Mouse (Mus musculus) lung, embryonic 16.5 days (tissue): ENCODE results near the gene Gpc6. TPM values are rescaled to one million over a fixed set of nuclear protein-coding genes. Genes with fewer than 3 reads are reported as not detected.

Experiments used
- ATAC-seq: fragments of 200-750 bp; cut with Nextera tagmentation; 2 replicates; pipeline ENCODE4 v1.8.0; 2017; ENCODE audit warnings: low read depth, mild to moderate bottlenecking, moderate library complexity
- H3K27ac ChIP-seq: fragments of 300-500 bp; sonication (generic); 2 replicates; pipeline ENCODE4 v1.5.1; 2014; ENCODE audit warnings: mild to moderate bottlenecking, control low read depth, low read length
- H3K27me3 ChIP-seq: fragments of 300-500 bp; sonication (generic); 2 replicates; pipeline ENCODE4 v1.6.1; 2014; ENCODE audit warnings: low read depth, low read length, mixed read lengths; ENCODE audit not compliant: control insufficient read depth, insufficient read depth
- H3K36me3 ChIP-seq: fragments of 300-500 bp; sonication (generic); 2 replicates; pipeline ENCODE4 v1.6.1; 2014; ENCODE audit warnings: low read length; ENCODE audit not compliant: control insufficient read depth, insufficient read depth
- H3K4me1 ChIP-seq: fragments of 300-500 bp; sonication (generic); replicated peaks from 2 replicates; pipeline ENCODE4 v1.6.1; 2014; ENCODE audit warnings: low read length, mixed read lengths; ENCODE audit not compliant: control insufficient read depth, insufficient read depth
- H3K4me2 ChIP-seq: fragments of 300-500 bp; sonication (generic); 2 replicates; pipeline ENCODE4 v1.6.1; 2014; ENCODE audit warnings: low read depth, low read length, control low read depth
- H3K4me3 ChIP-seq: fragments of 300-500 bp; sonication (generic); 2 replicates; pipeline ENCODE4 v1.5.1; 2014; ENCODE audit warnings: mild to moderate bottlenecking, low read length, control low read depth
- H3K9ac ChIP-seq: fragments of 300-500 bp; sonication (generic); 2 replicates; pipeline ENCODE4 v1.6.1; 2014; ENCODE audit warnings: low read length, control low read depth
- H3K9me3 ChIP-seq: fragments of 300-500 bp; sonication (generic); 2 replicates; pipeline ENCODE4 v1.6.1; 2016; ENCODE audit warnings: low read length; ENCODE audit not compliant: control insufficient read depth
- WGBS: fragments of 180-500 bp; shearing (Covaris S2); extraction: QIAGEN DNeasy Blood & Tissue Kit; methylation state at CpG from one replicate; pipeline ENCODE4 v1.1.7; 2014; 5-methylcytosine and 5-hydroxymethylcytosine counted together
- polyA plus RNA-seq: library from polyadenylated mRNA; unstranded; fragments of >200 nt; fragmentation: Nextera tagmentation; extraction: Ambion mirVana; gene quantifications from 2 replicates; pipeline ENCODE4 v1.2.1, GENCODE M21; 2015

The Gpc6 gene
- polyA plus RNA-seq, 1 experiment from 2014 or later: 26.1 TPM

- no peak overlapping the region for H3K9ac ChIP-seq
- H3K36me3 ChIP-seq: no peaks in the 10 kb centered on the region
- H3K4me1 ChIP-seq: no peaks in the 10 kb centered on the region
- no peak overlapping the region for H3K4me3 ChIP-seq
- H3K4me2 ChIP-seq: no peak overlapping the region
- WGBS: 83% methylated on average over 2 of the region's 2 CpGs
- no peaks in the 10 kb centered on the region for H3K9me3 ChIP-seq
- ATAC-seq: no peak
- H3K27me3 ChIP-seq: no peaks in the 10 kb centered on the region
- no peak overlapping the region for H3K27ac ChIP-seq
Observed at GRCm38 (mm10) chr14:117061527-117061926, 136.4 kb downstream of the Gpc6 start.

GRCm38 (mm10) chr14:117068179-117068578 lies 143.1 kb downstream of the Gpc6 start:
- H3K9ac ChIP-seq: no peak overlapping the region
- H3K9me3 ChIP-seq: no peaks in the 10 kb centered on the region
- H3K27ac ChIP-seq: no peak overlapping the region
- no peak overlapping the region for H3K4me3 ChIP-seq
- no peaks in the 10 kb centered on the region for H3K27me3 ChIP-seq
- no peak for ATAC-seq
- no peak overlapping the region for H3K4me2 ChIP-seq
- 76% methylated on average over 5 of the region's 5 CpGs for WGBS
- H3K4me1 ChIP-seq: no peaks in the 10 kb centered on the region; the same call in 1 of the 2 replicates
- H3K36me3 ChIP-seq: no peaks in the 10 kb centered on the region

GRCm38 (mm10) chr14:117070470-117071085 lies 145.5 kb downstream of the Gpc6 start:
- H3K9ac ChIP-seq: no peak overlapping the region
- no peaks in the 10 kb centered on the region for H3K36me3 ChIP-seq
- H3K27me3 ChIP-seq: no peaks in the 10 kb centered on the region
- no peak; the same call in 1 of the 2 replicates for ATAC-seq
- H3K4me3 ChIP-seq: no peak overlapping the region
- no peak overlapping the region for H3K4me2 ChIP-seq
- H3K4me1 ChIP-seq: no peaks in the 10 kb centered on the region; the same call in 1 of the 2 replicates
- WGBS: 62% methylated on average over 4 of the region's 4 CpGs
- no peaks in the 10 kb centered on the region for H3K9me3 ChIP-seq
- H3K27ac ChIP-seq: no peak overlapping the region

- 72% methylated on average over 4 of the region's 4 CpGs for WGBS
- no peaks in the 10 kb centered on the region for H3K9me3 ChIP-seq
- no peak overlapping the region for H3K4me3 ChIP-seq
- H3K36me3 ChIP-seq: no peaks in the 10 kb centered on the region
- H3K27me3 ChIP-seq: no peaks in the 10 kb centered on the region
- H3K4me2 ChIP-seq: no peak overlapping the region
- H3K27ac ChIP-seq: no peak overlapping the region
- H3K4me1 ChIP-seq: no peaks in the 10 kb centered on the region
- no peak overlapping the region for H3K9ac ChIP-seq
- no peak for ATAC-seq
Observed at GRCm38 (mm10) chr14:117093586-117093985, 168.5 kb downstream of the Gpc6 start.

DNA sequence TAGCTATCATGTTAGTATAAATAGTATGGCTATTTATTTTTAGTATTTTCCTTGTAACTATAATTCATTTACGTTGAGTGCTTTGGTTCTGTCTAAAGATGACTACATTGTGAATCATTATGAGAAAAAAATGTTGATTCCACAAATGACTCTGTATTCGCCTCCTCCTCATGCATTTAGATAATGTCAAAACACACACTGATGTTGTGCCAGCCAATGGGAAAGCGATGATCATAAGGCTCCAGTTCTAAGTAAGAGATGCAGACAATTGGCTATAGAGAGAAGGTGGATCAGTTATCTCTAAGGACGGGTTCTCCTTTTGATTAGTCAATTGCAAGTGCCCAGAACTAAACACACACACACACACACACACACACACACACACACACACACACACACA lies 181.8 kb downstream of the Gpc6 start:
- ATAC-seq: no peak
- H3K4me3 ChIP-seq: no peak overlapping the region
- 77% methylated on average over 4 of the region's 4 CpGs for WGBS
- no peaks in the 10 kb centered on the region for H3K36me3 ChIP-seq
- H3K27me3 ChIP-seq: no peaks in the 10 kb centered on the region
- no peaks in the 10 kb centered on the region for H3K9me3 ChIP-seq
- no peak overlapping the region for H3K4me2 ChIP-seq
- H3K9ac ChIP-seq: no peak overlapping the region
- H3K27ac ChIP-seq: no peak overlapping the region
- H3K4me1 ChIP-seq: no peaks in the 10 kb centered on the region

DNA sequence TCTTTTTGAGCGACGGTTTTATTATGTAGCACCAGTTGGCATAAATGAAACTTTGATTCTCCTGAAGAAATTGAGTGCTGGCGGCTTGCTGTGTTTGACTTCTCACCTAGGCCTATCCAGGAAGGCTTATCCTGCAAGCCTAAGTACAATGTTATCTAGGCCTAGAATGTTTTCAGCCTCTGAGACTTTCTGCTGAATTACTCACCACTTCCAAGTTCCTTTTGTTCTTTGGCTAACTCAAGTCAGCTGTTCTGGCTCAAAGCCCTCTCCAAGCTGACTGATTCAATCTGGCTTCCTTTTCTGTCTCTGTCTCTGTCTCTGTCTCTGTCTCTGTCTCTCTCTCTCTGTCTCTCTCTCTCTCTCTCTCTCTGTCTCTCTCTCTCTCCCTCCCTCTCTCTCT lies 188.0 kb downstream of the Gpc6 start:
- 76% methylated on average over 3 of the region's 3 CpGs for WGBS
- Histone ChIP-seq H3K9me3 (no peaks in the 10 kb centered on the region), H3K27ac (no peak overlapping the region), H3K4me2 (no peak overlapping the region), H3K4me1 (no peaks in the 10 kb centered on the region), H3K27me3 (no peaks in the 10 kb centered on the region), H3K4me3 (no peak overlapping the region), H3K36me3 (no peaks in the 10 kb centered on the region), H3K9ac (no peak overlapping the region)
- no peak for ATAC-seq

DNA sequence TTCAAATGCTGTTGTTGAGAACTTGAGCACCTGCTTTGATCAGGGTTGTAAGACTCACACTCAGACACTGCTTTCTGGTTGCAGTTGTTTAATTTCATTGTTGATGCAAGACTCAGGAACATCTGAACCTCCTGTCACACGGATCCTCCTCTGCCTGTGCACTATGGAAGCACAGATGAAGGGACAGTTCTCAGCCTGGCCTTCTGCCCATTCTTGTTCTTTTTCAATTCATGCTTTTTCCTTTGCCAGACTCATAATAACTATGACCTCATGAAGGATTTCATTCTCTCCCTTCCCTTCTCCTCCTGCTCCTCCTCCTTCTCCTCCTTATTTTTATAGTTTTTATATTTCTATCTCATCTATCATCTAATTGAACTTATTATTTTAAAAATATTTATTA lies 196.9 kb downstream of the Gpc6 start:
- no peaks in the 10 kb centered on the region for H3K36me3 ChIP-seq
- no peaks in the 10 kb centered on the region for H3K27me3 ChIP-seq
- H3K9me3 ChIP-seq: no peaks in the 10 kb centered on the region
- 32% methylated on average over 1 of the region's 1 CpGs for WGBS
- ATAC-seq: no peak
- H3K9ac ChIP-seq: no peak overlapping the region
- no peak overlapping the region for H3K27ac ChIP-seq
- no peaks in the 10 kb centered on the region for H3K4me1 ChIP-seq
- no peak overlapping the region for H3K4me2 ChIP-seq
- no peak overlapping the region for H3K4me3 ChIP-seq

- no peaks in the 10 kb centered on the region for H3K27me3 ChIP-seq
- peak; percentile 68 for ATAC-seq
- no peak overlapping the region for H3K27ac ChIP-seq
- H3K9me3 ChIP-seq: no peaks in the 10 kb centered on the region
- no peak overlapping the region for H3K4me3 ChIP-seq
- WGBS: 24% methylated on average over 1 of the region's 1 CpGs
- H3K4me1 ChIP-seq: no peaks in the 10 kb centered on the region
- no peak overlapping the region for H3K4me2 ChIP-seq
- no peak overlapping the region for H3K9ac ChIP-seq
- H3K36me3 ChIP-seq: no peaks in the 10 kb centered on the region
Observed at GRCm38 (mm10) chr14:117130334-117130733, 205.2 kb downstream of the Gpc6 start.

DNA sequence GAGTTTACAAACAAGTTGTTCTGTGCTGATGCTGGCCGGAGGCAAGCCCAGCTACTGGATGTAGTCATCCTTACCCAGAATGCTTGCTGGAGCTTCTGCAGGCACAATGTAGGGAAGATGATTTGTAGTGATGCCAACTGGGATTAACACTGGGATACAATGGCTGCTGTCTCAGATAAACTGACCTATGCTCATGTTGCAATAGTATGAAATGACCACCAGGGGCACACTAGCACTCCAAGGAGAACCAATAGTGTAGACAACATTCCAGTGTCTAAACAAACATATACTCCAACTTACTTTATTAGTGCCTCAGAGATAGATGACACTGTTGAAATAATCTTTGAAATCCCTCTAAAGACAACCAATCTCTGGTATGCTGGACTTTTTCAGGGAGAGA lies 206.2 kb downstream of the Gpc6 start:
- no peaks in the 10 kb centered on the region for H3K4me1 ChIP-seq
- no peak overlapping the region for H3K9ac ChIP-seq
- H3K9me3 ChIP-seq: no peaks in the 10 kb centered on the region
- H3K4me3 ChIP-seq: no peak overlapping the region
- 86% methylated on average over 1 of the region's 1 CpGs for WGBS
- H3K36me3 ChIP-seq: no peaks in the 10 kb centered on the region
- no peak for ATAC-seq
- no peak overlapping the region for H3K27ac ChIP-seq
- no peaks in the 10 kb centered on the region for H3K27me3 ChIP-seq
- no peak overlapping the region for H3K4me2 ChIP-seq
